Comparison of ENCODE assay signal across 21 mouse cellular contexts in genomic region chr2:141280817-141281216, GRCm38 (mm10).
DNase-seq lines count a peak whose midpoint lies in the region; ATAC-seq lines count a peak whose summit lies in the region.
"Had no signal": no experiment of that assay in that cellular context is flagged by ENCODE, and none has a peak within 500 bp of the region (broad histone marks: within the 10 kb centered on the region; RNA-seq: fewer than 3 reads in every experiment).

No protein-coding gene starts in this region.

- H3K4me1 ChIP-seq in kidney, embryonic 15.5 days: no peaks in the 10 kb centered on the region

- H3K9ac ChIP-seq in kidney, embryonic 15.5 days: no peak overlapping the region

- peak; percentile 63 for ATAC-seq in common myeloid progenitor, adult 5-6 weeks (replicated peaks; ENCODE audit: low read depth, poor library complexity, severe bottlenecking)
- peak; percentile 68 to 90 for ATAC-seq in hematopoietic stem cell, adult 5-6 weeks (replicated peaks in 1 of 2; ENCODE audit: insufficient read depth in 1 of 2, low FRiP score in 2 of 2, low TSS enrichment in 1 of 2, low read depth in 1 of 2, poor library complexity in 2 of 2, severe bottlenecking in 2 of 2)
- peak; percentile 52; the same call in 1 of the 2 replicates for ATAC-seq in megakaryocyte progenitor cell, adult 5-6 weeks (replicated peaks; ENCODE audit: poor library complexity)
- no peak for ATAC-seq in kidney, embryonic 15.5 days (replicated peaks; ENCODE audit: low FRiP score)
- ATAC-seq: activated CD4-positive, CD25-positive, alpha-beta regulatory T cell, adult 4 months; CD4-positive, CD25-positive, alpha-beta regulatory T cell, adult 4 months; Patski had no signal

- no peak overlapping the region for H3K4me3 ChIP-seq in kidney, embryonic 15.5 days (replicated peaks)

- 86% methylated on average over 1 of the region's 1 CpGs for WGBS in kidney, embryonic 15.5 days

- no peaks in the 10 kb centered on the region for H3K27me3 ChIP-seq in kidney, embryonic 15.5 days
- H3K27me3 ChIP-seq: CH12.LX, Patski had no signal

- no peaks in the 10 kb centered on the region for H3K36me3 ChIP-seq in kidney, embryonic 15.5 days
- H3K36me3 ChIP-seq: G1E had no signal

- no peak overlapping the region for H3K27ac ChIP-seq in kidney, embryonic 15.5 days

- H3K9me3 ChIP-seq in kidney, embryonic 15.5 days (replicated peaks): no peaks in the 10 kb centered on the region

- DNase-seq in right cerebral cortex, postnatal 14 days: no peak
- DNase-seq in layer of hippocampus, adult 9-11 months: no peak
- DNase-seq: adrenal gland, adult 2 months; adrenal gland, adult 8-10 months; adrenal gland, postnatal 10 days; adrenal gland, postnatal 14 days; adrenal gland, postnatal 25 days; adrenal gland, postnatal 36 days; B cell, adult 2 months; cerebellum, adult 11 months; cerebellum, adult 11-12 months; cerebellum, adult 18-20 months had no signal

- no peak overlapping the region for H3K4me2 ChIP-seq in kidney, embryonic 15.5 days
